Mouse (Mus musculus) CH12.LX (cell line): ENCODE data around the gene Ptcd3. TPM values are rescaled to one million over a fixed set of nuclear protein-coding genes. Genes with fewer than 3 reads are reported as not detected.
A peak's percentile ranks its signal among the peaks of the same experiment; 100 is the strongest.

Experiments used
- DNase-seq: peaks from one replicate; pipeline ENCODE4 v3.0.0-alpha.2; 2013; ENCODE audit errors: extremely low read depth
- H3K27ac ChIP-seq: 2 replicates; pipeline ENCODE4 v1.5.1; 2012; ENCODE audit warnings: low read depth, mild to moderate bottlenecking, control low read depth, moderate library complexity; ENCODE audit not compliant: insufficient read depth
- H3K27me3 ChIP-seq: replicated peaks from 2 replicates; pipeline ENCODE3; 2012; ENCODE audit warnings: inconsistent platforms
- H3K36me3 ChIP-seq, 2 experiments: replicated peaks in 1 of 2; 2 replicates each; pipeline versions ENCODE3 to v1.6.1; 2012; ENCODE audit warnings: inconsistent platforms in 1 of 2, low read length in 1 of 2, mild to moderate bottlenecking in 1 of 2, mixed read lengths in 1 of 2, moderate library complexity in 1 of 2; ENCODE audit not compliant: control insufficient read depth in 1 of 2, insufficient read depth in 1 of 2
- H3K4me1 ChIP-seq, 2 experiments: 2 replicates each; pipeline ENCODE4 v1.6.1; 2012; ENCODE audit warnings: inconsistent platforms in 1 of 2, moderate library complexity in 1 of 2; ENCODE audit not compliant: insufficient read depth in 2 of 2, control insufficient read depth in 1 of 2
- H3K4me2 ChIP-seq: 2 replicates; pipeline ENCODE4 v1.6.1; 2012; ENCODE audit warnings: low read depth, mild to moderate bottlenecking, control low read depth; ENCODE audit not compliant: poor library complexity, insufficient read depth, severe bottlenecking
- H3K4me3 ChIP-seq, 3 experiments: fragments of 150-350 bp in 1 of 3; sonication (generic) in 1 of 3; replicated peaks in 1 of 3; 2 replicates each; pipeline versions ENCODE3 to v1.5.1; 2011 to 2012; ENCODE audit warnings: low read depth in 2 of 3, low read length in 2 of 3, mild to moderate bottlenecking in 2 of 3, moderate library complexity in 2 of 3, control low read depth in 1 of 3, improper control_type of control experiment in 1 of 3, inconsistent platforms in 1 of 3, mixed read lengths in 1 of 3; ENCODE audit not compliant: poor library complexity in 1 of 3
- H3K79me2 ChIP-seq: replicated peaks from 2 replicates; pipeline ENCODE4 v1.6.1; 2012; ENCODE audit warnings: mild to moderate bottlenecking, moderate library complexity; ENCODE audit not compliant: control insufficient read depth, poor library complexity, insufficient read depth, severe bottlenecking; ENCODE audit errors: extremely low read depth
- H3K9ac ChIP-seq: 2 replicates; pipeline ENCODE4 v1.6.1; 2012; ENCODE audit warnings: low read depth, mild to moderate bottlenecking, control low read depth, moderate library complexity; ENCODE audit not compliant: insufficient read depth
- H3K9me3 ChIP-seq: replicated peaks from 2 replicates; pipeline ENCODE3; 2012; ENCODE audit warnings: low read length, inconsistent platforms, mixed read lengths
- BHLHE40 ChIP-seq: IDR thresholded peaks from 2 replicates; pipeline ENCODE4 v1.6.1; 2011; ENCODE audit warnings: mild to moderate bottlenecking, low read depth, low read length, improper control_type of control experiment
- CHD1 ChIP-seq: IDR thresholded peaks from 2 replicates; pipeline ENCODE4 v1.6.1; 2012; ENCODE audit warnings: low read depth, low read length, improper control_type of control experiment, inconsistent platforms
- CHD2 ChIP-seq: IDR thresholded peaks from 2 replicates; pipeline ENCODE4 v1.6.1; 2011; ENCODE audit warnings: low read length, improper control_type of control experiment
- CTCF ChIP-seq, 2 experiments: IDR thresholded peaks in 1 of 2; conservative IDR thresholded peaks in 1 of 2; 2 replicates each; pipeline ENCODE4 v1.5.1; 2011 to 2012; ENCODE audit warnings: low read depth in 2 of 2, low read length in 2 of 2, improper control_type of control experiment in 1 of 2, inconsistent platforms in 1 of 2, mild to moderate bottlenecking in 1 of 2, moderate library complexity in 1 of 2
- E2F4 ChIP-seq: IDR thresholded peaks from 2 replicates; pipeline ENCODE4 v1.6.1; 2011; ENCODE audit warnings: low read depth, low read length, improper control_type of control experiment; ENCODE audit not compliant: insufficient replicate concordance
- ELF1 ChIP-seq: IDR thresholded peaks from 2 replicates; pipeline ENCODE4 v1.6.1; 2014; ENCODE audit warnings: low read depth, mild to moderate bottlenecking, inconsistent platforms, low read length, improper control_type of control experiment
- EP300 ChIP-seq: IDR thresholded peaks from 2 replicates; pipeline ENCODE4 v1.6.1; 2011; ENCODE audit warnings: low read length, improper control_type of control experiment
- ETS1 ChIP-seq: conservative IDR thresholded peaks from 2 replicates; pipeline ENCODE4 v1.6.1; 2012; ENCODE audit warnings: low read depth, mild to moderate bottlenecking, inconsistent platforms, low read length, improper control_type of control experiment, moderate library complexity
- GABPA ChIP-seq: IDR thresholded peaks from 2 replicates; pipeline ENCODE4 v1.6.1; 2012; ENCODE audit warnings: low read depth, low read length, improper control_type of control experiment, inconsistent platforms; ENCODE audit not compliant: insufficient replicate concordance
- HCFC1 ChIP-seq: IDR thresholded peaks from 2 replicates; pipeline ENCODE4 v1.6.1; 2012; ENCODE audit warnings: low read depth, mild to moderate bottlenecking, inconsistent platforms, low read length, improper control_type of control experiment
- IRF4 ChIP-seq: IDR thresholded peaks from 2 replicates; pipeline ENCODE4 v1.6.1; 2014; ENCODE audit warnings: low read depth, mild to moderate bottlenecking, inconsistent platforms, low read length, improper control_type of control experiment
- JUN ChIP-seq: IDR thresholded peaks from 2 replicates; pipeline ENCODE4 v1.6.1; 2011; ENCODE audit warnings: low read depth, mild to moderate bottlenecking, low read length, improper control_type of control experiment, moderate library complexity; ENCODE audit not compliant: insufficient read depth
- JUND ChIP-seq: conservative IDR thresholded peaks from 2 replicates; pipeline ENCODE4 v1.6.1; 2011; ENCODE audit warnings: low read depth, low read length, improper control_type of control experiment
- KAT2A ChIP-seq: IDR thresholded peaks from 2 replicates; pipeline ENCODE4 v1.6.1; 2012; ENCODE audit warnings: low read length, improper control_type of control experiment, inconsistent platforms; ENCODE audit not compliant: insufficient replicate concordance
- MAFK ChIP-seq: IDR thresholded peaks from 2 replicates; pipeline ENCODE4 v1.6.1; 2011; ENCODE audit warnings: low read length, improper control_type of control experiment; ENCODE audit not compliant: insufficient replicate concordance
- MAX ChIP-seq: IDR thresholded peaks from 2 replicates; pipeline ENCODE4 v1.6.1; 2011; ENCODE audit warnings: low read length, improper control_type of control experiment
- MAZ ChIP-seq: IDR thresholded peaks from 2 replicates; pipeline ENCODE4 v1.6.1; 2012; ENCODE audit warnings: low read depth, mild to moderate bottlenecking, inconsistent platforms, low read length, improper control_type of control experiment, moderate library complexity
- MEF2A ChIP-seq: IDR thresholded peaks from 2 replicates; pipeline ENCODE4 v1.6.1; 2014; ENCODE audit warnings: low read depth, mild to moderate bottlenecking, inconsistent platforms, low read length, improper control_type of control experiment, borderline replicate concordance
- MXI1 ChIP-seq: IDR thresholded peaks from 2 replicates; pipeline ENCODE4 v1.6.1; 2011; ENCODE audit warnings: mild to moderate bottlenecking, low read depth, low read length, improper control_type of control experiment
- MYC ChIP-seq: IDR thresholded peaks from 2 replicates; pipeline ENCODE4 v1.6.1; 2011; ENCODE audit warnings: low read depth, mild to moderate bottlenecking, improper control_type of control experiment, low read length
- NELFE ChIP-seq: IDR thresholded peaks from 2 replicates; pipeline ENCODE4 v1.6.1; 2011; ENCODE audit warnings: low read depth, low read length, improper control_type of control experiment
- NRF1 ChIP-seq: IDR thresholded peaks from 2 replicates; pipeline ENCODE4 v1.6.1; 2014; ENCODE audit warnings: low read depth, mild to moderate bottlenecking, inconsistent platforms, low read length, improper control_type of control experiment, moderate library complexity
- PAX5 ChIP-seq: IDR thresholded peaks from 2 replicates; pipeline ENCODE4 v1.6.1; 2012; ENCODE audit warnings: low read length, inconsistent platforms, mixed read lengths
- POLR2A ChIP-seq: IDR thresholded peaks from 2 replicates; pipeline ENCODE4 v1.6.1; 2011; ENCODE audit warnings: low read depth, mild to moderate bottlenecking, improper control_type of control experiment, low read length
- POLR2AphosphoS2 ChIP-seq: IDR thresholded peaks from 2 replicates; pipeline ENCODE4 v1.6.1; 2011; ENCODE audit warnings: low read depth, low read length, improper control_type of control experiment
- RCOR1 ChIP-seq: conservative IDR thresholded peaks from 2 replicates; pipeline ENCODE4 v1.6.1; 2012; ENCODE audit warnings: low read depth, mild to moderate bottlenecking, inconsistent platforms, low read length, improper control_type of control experiment
- SIN3A ChIP-seq: IDR thresholded peaks from 2 replicates; pipeline ENCODE4 v1.6.1; 2012; ENCODE audit warnings: low read length, improper control_type of control experiment, inconsistent platforms
- SMC3 ChIP-seq: IDR thresholded peaks from 2 replicates; pipeline ENCODE4 v1.6.1; 2011; ENCODE audit warnings: low read depth, low read length, improper control_type of control experiment
- TBP ChIP-seq: conservative IDR thresholded peaks from 2 replicates; pipeline ENCODE4 v1.6.1; 2011; ENCODE audit warnings: low read depth, low read length, improper control_type of control experiment
- TCF12 ChIP-seq: IDR thresholded peaks from 2 replicates; pipeline ENCODE4 v1.6.1; 2014; ENCODE audit warnings: low read depth, mild to moderate bottlenecking, inconsistent platforms, low read length, improper control_type of control experiment
- UBTF ChIP-seq: IDR thresholded peaks from 2 replicates; pipeline ENCODE4 v1.6.1; 2012; ENCODE audit warnings: low read depth, mild to moderate bottlenecking, inconsistent platforms, low read length, improper control_type of control experiment, moderate library complexity
- USF1 ChIP-seq: IDR thresholded peaks from 2 replicates; pipeline ENCODE4 v1.6.1; 2014; ENCODE audit warnings: low read depth, mild to moderate bottlenecking, inconsistent platforms, low read length, improper control_type of control experiment
- USF2 ChIP-seq: conservative IDR thresholded peaks from 2 replicates; pipeline ENCODE4 v1.6.1; 2011; ENCODE audit warnings: low read depth, low read length, improper control_type of control experiment
- ZC3H11A ChIP-seq: IDR thresholded peaks from 2 replicates; pipeline ENCODE4 v1.6.1; 2012; ENCODE audit warnings: low read depth, mild to moderate bottlenecking, inconsistent platforms, low read length, improper control_type of control experiment
- ZKSCAN1 ChIP-seq: IDR thresholded peaks from 2 replicates; pipeline ENCODE4 v1.6.1; 2012; ENCODE audit warnings: low read depth, inconsistent platforms, low read length, improper control_type of control experiment, borderline replicate concordance
- ZMIZ1 ChIP-seq: IDR thresholded peaks from 2 replicates; pipeline ENCODE4 v1.6.1; 2012; ENCODE audit warnings: low read depth, mild to moderate bottlenecking, inconsistent platforms, low read length, improper control_type of control experiment
- ZNF384 ChIP-seq: IDR thresholded peaks from 2 replicates; pipeline ENCODE4 v1.6.1; 2012; ENCODE audit warnings: low read depth, low read length, improper control_type of control experiment, inconsistent platforms
- dilution Hi-C: fragments of 300-500 bp; cut with MboI; formaldehyde crosslinking; loops from 2 replicates; pipeline ENCODE4 v1.14.3; 2020; ENCODE audit warnings: low sequenced_read_pairs; ENCODE audit not compliant: extremely low pct_unique_long_range_greater_than_20kb, extremely low pct_ligation_motif_present
- in situ Hi-C: fragments of 300-500 bp; cut with MboI; formaldehyde crosslinking; loops from 3 replicates; pipeline ENCODE4 v1.14.3; 2019; ENCODE audit warnings: low sequenced_read_pairs, low pct_ligation_motif_present, low pct_unique_long_range_greater_than_20kb, mixed read lengths
- polyA plus RNA-seq: library from polyadenylated mRNA; unstranded; fragments of >175 nt; gene quantifications from 2 replicates; pipeline ENCODE4 v1.2.1, GENCODE M21; 2012; ENCODE audit warnings: low read depth; ENCODE audit not compliant: insufficient read length
- total RNA-seq, 2 experiments: library from RNA; depleted of rRNA; stranded (reverse); fragments of 300-350 nt in 1 of 2; fragments of >200 nt in 1 of 2; gene quantifications; 2 replicates each; pipeline ENCODE4 v1.2.3; 2012 to 2014

Gene Ptcd3
- 76.6 and 92.3 TPM in 2 replicates for total RNA-seq (2012; rRNA removed)
- total RNA-seq (2014; rRNA removed) = 169 and 187 TPM in 2 replicates
- 109 and 110 TPM in 2 replicates for polyA plus RNA-seq

DNA sequence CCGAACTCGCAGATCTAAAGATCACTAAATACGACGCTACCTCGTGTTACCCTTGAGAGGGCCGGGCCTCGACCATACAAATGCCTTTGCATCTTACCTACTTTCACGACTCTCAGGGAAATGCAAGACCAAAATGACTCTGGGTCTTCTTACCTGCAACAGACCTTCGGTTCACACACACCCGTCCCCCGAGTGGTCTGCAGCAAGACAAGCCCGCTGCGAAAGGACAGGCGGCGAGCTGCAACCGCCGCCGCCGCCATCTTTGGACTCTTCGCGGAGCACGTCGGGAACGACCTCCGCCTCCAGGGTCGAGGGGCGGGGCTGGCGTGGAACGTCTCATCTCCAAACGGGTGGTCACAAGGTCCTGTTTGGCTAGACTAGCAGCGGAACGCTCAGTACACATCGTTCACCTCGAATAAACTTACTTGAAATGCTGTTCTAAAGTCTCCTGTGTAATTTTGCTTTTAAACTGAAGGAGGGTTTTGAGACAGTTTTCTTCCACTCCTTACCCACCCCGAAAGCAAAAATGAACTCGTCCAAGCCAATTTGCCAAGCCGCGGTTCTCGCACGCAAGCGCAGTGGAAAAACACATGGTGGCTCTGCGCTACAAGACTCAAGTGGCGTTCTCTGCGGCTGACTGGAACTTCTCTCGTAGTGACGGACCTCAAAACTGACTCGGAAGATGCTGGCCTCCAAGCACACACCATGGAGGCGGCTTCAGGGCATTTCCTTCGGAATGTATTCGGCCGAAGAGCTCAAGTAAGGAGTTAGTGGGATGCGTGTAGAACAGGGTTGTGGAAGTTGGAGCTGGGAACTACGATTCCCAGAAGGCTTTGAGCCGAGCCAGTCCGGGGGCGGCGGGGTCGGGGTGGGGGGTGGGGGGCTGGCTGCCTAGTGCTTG lies at the start of gene Ptcd3, which contains the start of gene Polr1a:
Ptcd3 (minus strand) TSS at position 270 of the 901 bp plus-strand sequence.
Polr1a (plus strand) TSS at position 573 of the 901 bp plus-strand sequence.
- Histone ChIP-seq H3K4me1 (peaks cover 12 to 48% of the 10 kb centered on the region in 2 experiments), H3K9ac (peak within 1 kb of the TSS; percentile 84), H3K4me3 (peak within 1 kb of the TSS; percentile 63 to 91 (median 65)), H3K9me3 (no peaks in the 10 kb centered on the region), H3K36me3 (peaks cover 25 to 57% of the 10 kb centered on the region in 2 experiments), H3K27me3 (no peaks in the 10 kb centered on the region), H3K4me2 (peak within 1 kb of the TSS; percentile 81), H3K27ac (peak within 1 kb of the TSS; percentile 66), H3K79me2 (peaks cover 80% of the 10 kb centered on the region)
- peak; percentile 92 for DNase-seq
- TF ChIP-seq SMC3 (no peak), HCFC1 (peak; percentile 77), MAZ (0 out of 2 replicates have a peak, but pooled peaks have one; percentile 7), MYC (peak; percentile 89), ZNF384 (no peak), POLR2A (peak; percentile 96), USF1 (no peak), MAFK (0 out of 2 replicates have a peak, but pooled peaks have one; percentile 38), E2F4 (no peak), TCF12 (peak; percentile 88), NRF1 (peak; percentile 94), ZC3H11A (no peak), GABPA (no peak; the same call in 1 of the 2 replicates), ZMIZ1 (peak; percentile 88), USF2 (no peak), CHD2 (peak; percentile 57), JUND (0 out of 2 replicates have a peak, but pooled peaks have one; percentile 29), JUN (no peak), ZKSCAN1 (no peak), BHLHE40 (peak; percentile 17; the same call in 1 of the 2 replicates), MAX (peak; percentile 81), IRF4 (no peak), TBP (peak; percentile 83), ETS1 (no peak), CTCF (conservative IDR thresholded peaks at IDR 0.05 in 1 of 2, IDR thresholded peaks at IDR 0.05 in 1 of 2; ENCODE audit: low read depth in 2 of 2, low read length in 2 of 2) (no peak), SIN3A (peak; percentile 89), MXI1 (peak; percentile 91), NELFE (peak; percentile 88), KAT2A (peak; percentile 81; the same call in 1 of the 2 replicates), MEF2A (peak; percentile 36; the same call in 1 of the 2 replicates), EP300 (no peak), PAX5 (no peak), RCOR1 (peak; percentile 44; the same call in 1 of the 2 replicates), ELF1 (0 out of 2 replicates have a peak, but pooled peaks have one; percentile 14), UBTF (no peak), CHD1 (peak; percentile 100), POLR2AphosphoS2 (peak; percentile 89; the same call in 1 of the 2 replicates)
- dilution Hi-C loops (no loop called here), in situ Hi-C loops (no loop called here)
